Mouse (Mus musculus) testis, adult 2 months (tissue): ENCODE measurements around the gene Slc16a13. TPM values are rescaled to one million over a fixed set of nuclear protein-coding genes. Genes with fewer than 3 reads are reported as not detected.
A peak's percentile ranks its signal among the peaks of the same experiment; 100 is the strongest.

ENCODE experiments used
- H3K27ac ChIP-seq: fragments of 200-500 bp; 2 replicates; pipeline ENCODE4 v1.5.1; 2012; ENCODE audit warnings: low read depth, low read length; ENCODE audit not compliant: control insufficient read depth, insufficient read depth
- H3K27me3 ChIP-seq: fragments of 200-500 bp; 2 replicates; pipeline ENCODE4 v1.6.1; 2012; ENCODE audit warnings: mild to moderate bottlenecking, low read length, moderate library complexity; ENCODE audit not compliant: control insufficient read depth, insufficient read depth
- H3K36me3 ChIP-seq: fragments of 200-500 bp; 2 replicates; pipeline ENCODE4 v1.6.1; 2012; ENCODE audit warnings: mild to moderate bottlenecking, low read length; ENCODE audit not compliant: control insufficient read depth, insufficient read depth
- H3K4me1 ChIP-seq: fragments of 200-500 bp; 2 replicates; pipeline ENCODE4 v1.6.1; 2012; ENCODE audit warnings: low read length; ENCODE audit not compliant: control insufficient read depth, insufficient read depth
- H3K4me3 ChIP-seq: fragments of 200-500 bp; 2 replicates; pipeline ENCODE4 v1.5.1; 2012; ENCODE audit warnings: low read depth, mild to moderate bottlenecking, low read length, moderate library complexity, mixed read lengths; ENCODE audit not compliant: control insufficient read depth
- CTCF ChIP-seq: fragments of 200-500 bp; IDR thresholded peaks from 2 replicates; pipeline ENCODE4 v1.5.1; 2012; ENCODE audit warnings: low read depth, mild to moderate bottlenecking, inconsistent platforms, low read length, moderate library complexity; ENCODE audit not compliant: control insufficient read depth, insufficient read depth, insufficient replicate concordance
- POLR2A ChIP-seq: fragments of 200-500 bp; IDR thresholded peaks from 2 replicates; pipeline ENCODE4 v1.6.1; 2012; ENCODE audit warnings: low read depth, mild to moderate bottlenecking, inconsistent platforms, low read length, moderate library complexity; ENCODE audit not compliant: control insufficient read depth
- polyA plus RNA-seq: library from polyadenylated mRNA; depleted of rRNA; stranded (reverse); fragments of >200 nt; gene quantifications from 2 replicates; pipeline ENCODE4 v1.2.3, GENCODE M21; 2012

The Slc16a13 gene
- polyA plus RNA-seq, 1 experiment = 3.3 TPM

- Histone ChIP-seq H3K4me1 (peaks cover 33% of the 10 kb centered on the region), H3K27me3 (no peaks in the 10 kb centered on the region; the same call in none of the 2 replicates), H3K4me3 (no peak overlapping the region), H3K27ac (no peak overlapping the region), H3K36me3 (no peaks in the 10 kb centered on the region)
- TF ChIP-seq POLR2A (no peak), CTCF (no peak)
Measured at GRCm38 (mm10) chr11:70216103-70216502, 4.8 kb downstream of the Slc16a13 start.

GRCm38 (mm10) chr11:70215301-70215700, 5.6 kb downstream of the Slc16a13 start:
- Histone ChIP-seq H3K4me3 (no peak overlapping the region), H3K4me1 (peaks cover 25% of the 10 kb centered on the region), H3K27ac (no peak overlapping the region), H3K27me3 (no peaks in the 10 kb centered on the region; the same call in 1 of the 2 replicates), H3K36me3 (no peaks in the 10 kb centered on the region)
- TF ChIP-seq POLR2A (no peak), CTCF (no peak)

- peak overlapping the region; percentile 7 for H3K4me3 ChIP-seq
- no peaks in the 10 kb centered on the region for H3K27me3 ChIP-seq
- peaks cover 22% of the 10 kb centered on the region for H3K4me1 ChIP-seq
- H3K36me3 ChIP-seq = no peaks in the 10 kb centered on the region
- no peak overlapping the region for H3K27ac ChIP-seq
- TF ChIP-seq POLR2A (no peak), CTCF (no peak)
Measured at GRCm38 (mm10) chr11:70214856-70215209, 6.0 kb downstream of the Slc16a13 start.

GRCm38 (mm10) chr11:70214191-70214855, 6.5 kb downstream of the Slc16a13 start:
- Histone ChIP-seq H3K4me3 (peak overlapping the region; percentile 7), H3K4me1 (peaks cover 22% of the 10 kb centered on the region), H3K27ac (no peak overlapping the region), H3K36me3 (no peaks in the 10 kb centered on the region), H3K27me3 (no peaks in the 10 kb centered on the region)
- TF ChIP-seq POLR2A = no peak
- TF ChIP-seq CTCF = no peak

DNA sequence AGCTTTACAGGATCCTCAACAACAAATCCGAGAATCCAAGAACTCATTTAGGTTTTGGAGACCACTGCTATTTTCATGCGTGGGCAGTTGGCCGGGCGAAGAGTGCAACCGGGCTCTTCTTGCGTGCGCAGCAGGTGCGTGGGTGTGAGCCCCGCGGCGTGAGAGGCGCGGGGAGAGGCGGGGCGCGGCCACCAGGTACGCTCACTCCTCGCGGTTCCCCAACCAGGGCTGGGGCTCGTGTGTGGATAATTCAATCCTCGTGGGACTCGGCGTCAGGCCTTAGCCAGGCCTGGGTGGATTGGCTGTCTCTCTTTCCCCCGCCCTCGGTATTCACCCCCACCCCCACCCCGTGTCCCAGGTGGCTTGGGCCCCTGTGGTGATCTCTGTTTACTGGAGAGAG, 7.1 kb downstream of the Slc16a13 start:
- H3K36me3 ChIP-seq = no peaks in the 10 kb centered on the region
- H3K27ac ChIP-seq = no peak overlapping the region

GRCm38 (mm10) chr11:70212896-70213295, 8.0 kb downstream of the Slc16a13 start:
- no peak for TF ChIP-seq CTCF
- no peak for TF ChIP-seq POLR2A
- H3K27me3 ChIP-seq = no peaks in the 10 kb centered on the region

More for the DNA sequence above, 7.1 kb downstream of the Slc16a13 start:
- no peaks in the 10 kb centered on the region for H3K27me3 ChIP-seq
- no peak for TF ChIP-seq POLR2A
- TF ChIP-seq CTCF = no peak
- H3K4me3 ChIP-seq = no peak overlapping the region
- H3K4me1 ChIP-seq = peaks cover 22% of the 10 kb centered on the region

DNA sequence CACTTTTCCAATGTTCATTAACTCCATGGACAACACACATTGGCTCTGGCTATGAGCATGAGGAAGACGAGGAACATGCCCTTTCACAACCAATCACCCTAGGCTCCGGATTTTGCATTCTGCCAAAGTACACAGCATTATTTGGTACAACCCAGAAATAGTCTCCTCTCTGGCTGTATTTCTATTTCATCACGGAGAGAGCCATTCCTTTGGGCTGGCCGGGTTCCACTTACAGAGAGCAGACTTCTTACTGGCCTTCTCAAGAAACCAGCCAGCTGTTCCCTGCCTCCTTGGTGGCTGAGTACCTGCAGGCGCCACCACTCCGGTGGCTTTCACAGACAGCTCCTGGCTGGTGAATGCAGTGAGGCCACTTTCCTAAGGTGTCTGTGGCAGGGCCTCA, 8.4 kb downstream of the Slc16a13 start, which contains the start of gene Slc16a11:
Slc16a11 (plus strand) TSS at position 330 of the 400 bp plus-strand sequence.
- no peak within 1 kb of the TSS for H3K4me3 ChIP-seq
- H3K27me3 ChIP-seq = no peaks in the 10 kb centered on the region

More at GRCm38 (mm10) chr11:70212896-70213295, 8.0 kb downstream of the Slc16a13 start:
- Histone ChIP-seq H3K4me1 (peaks cover 22% of the 10 kb centered on the region), H3K36me3 (no peaks in the 10 kb centered on the region), H3K27ac (0 out of 2 replicates have a peak overlapping the region, but pooled peaks have one; percentile 3), H3K4me3 (no peak overlapping the region)

GRCm38 (mm10) chr11:70211972-70212371, 8.9 kb downstream of the Slc16a13 start:
- TF ChIP-seq POLR2A (no peak), CTCF (no peak)
- H3K27ac ChIP-seq = 0 out of 2 replicates have a peak overlapping the region, but pooled peaks have one; percentile 5
- no peaks in the 10 kb centered on the region for H3K27me3 ChIP-seq
- H3K36me3 ChIP-seq = no peaks in the 10 kb centered on the region
- no peak overlapping the region for H3K4me3 ChIP-seq
- H3K4me1 ChIP-seq = peaks cover 22% of the 10 kb centered on the region

More for the DNA sequence above, 8.4 kb downstream of the Slc16a13 start, which contains the start of gene Slc16a11:
- H3K27ac ChIP-seq = 0 out of 2 replicates have a peak within 1 kb of the TSS, but pooled peaks have one; percentile 5
- H3K4me1 ChIP-seq = peaks cover 22% of the 10 kb centered on the region
- no peak for TF ChIP-seq CTCF
- TF ChIP-seq POLR2A = no peak
- no peaks in the 10 kb centered on the region for H3K36me3 ChIP-seq
